19 mouse cellular contexts compared by ENCODE assay signal in the genomic region with DNA sequence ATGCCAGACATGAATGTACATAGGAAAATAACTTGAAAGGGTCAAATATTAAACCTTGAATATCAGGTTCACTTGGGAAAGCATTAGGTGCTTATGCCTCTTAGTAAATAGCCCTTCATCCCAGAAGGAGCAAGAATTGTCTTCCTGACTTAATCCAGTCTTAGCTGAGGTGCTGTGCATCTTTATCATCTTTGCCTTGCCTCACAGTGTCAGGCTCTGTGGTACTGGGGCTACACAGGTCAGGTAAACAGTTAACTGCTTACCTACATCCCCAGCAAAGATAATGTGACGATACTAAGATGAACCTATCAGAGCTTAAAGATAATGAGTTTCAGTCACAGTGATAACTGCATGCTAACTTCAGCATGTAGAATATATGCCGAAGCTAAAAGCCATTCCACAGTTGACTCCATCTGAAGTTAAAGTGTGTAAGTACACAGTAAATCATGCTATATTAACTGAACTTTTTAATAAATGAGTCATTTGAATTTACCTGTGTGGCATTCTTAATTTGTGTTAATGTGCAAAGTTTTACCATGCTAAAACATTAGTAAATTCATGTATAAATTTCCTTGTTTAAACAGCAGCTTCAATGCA.
"Had no signal": no experiment of that assay in that cellular context is flagged by ENCODE, and none has a peak within 500 bp of the region (broad histone marks: within the 10 kb centered on the region; RNA-seq: fewer than 3 reads in every experiment).

No protein-coding gene starts in this region.

- H3K4me3 ChIP-seq: lung, embryonic 15.5 days; megakaryocyte, embryonic 14.5 days; midbrain, embryonic 13.5 days; midbrain, embryonic 15.5 days; neural tube, embryonic 13.5 days; neural tube, embryonic 15.5 days had no signal

- H3K4me2 ChIP-seq: lung, embryonic 15.5 days; midbrain, embryonic 11.5 days; midbrain, embryonic 13.5 days; midbrain, embryonic 15.5 days; neural tube, embryonic 13.5 days; neural tube, embryonic 15.5 days had no signal

- ATAC-seq: lung, postnatal 0 days; midbrain, embryonic 13.5 days; midbrain, embryonic 15.5 days had no signal

- H3K9me3 ChIP-seq: lung, embryonic 15.5 days; megakaryocyte, embryonic 14.5 days; midbrain, embryonic 13.5 days; midbrain, embryonic 15.5 days; neural tube, embryonic 13.5 days; neural tube, embryonic 15.5 days had no signal

- H3K27me3 ChIP-seq: lung, embryonic 15.5 days; megakaryocyte, embryonic 14.5 days; midbrain, embryonic 13.5 days; midbrain, embryonic 15.5 days; neural tube, embryonic 13.5 days; neural tube, embryonic 15.5 days had no signal

- H3K9ac ChIP-seq: lung, embryonic 15.5 days; midbrain, embryonic 13.5 days; midbrain, embryonic 15.5 days; neural tube, embryonic 13.5 days; neural tube, embryonic 15.5 days had no signal

- DNase-seq: lung, adult 2 months; lung, postnatal 14 days; lung, postnatal 36 days; retina, postnatal 1 day; right cerebral cortex, adult 18-20 months; right cerebral cortex, postnatal 4 days; spleen, adult 18-20 months; thymus, adult 18-20 months; thymus, postnatal 14 days; thymus, postnatal 36 days had no signal

- H3K27ac ChIP-seq: lung, embryonic 15.5 days; macrophage; midbrain, embryonic 13.5 days; midbrain, embryonic 15.5 days; neural tube, embryonic 13.5 days; neural tube, embryonic 15.5 days had no signal

- H3K4me1 ChIP-seq: lung, embryonic 15.5 days; midbrain, embryonic 13.5 days; midbrain, embryonic 15.5 days; neural tube, embryonic 13.5 days; neural tube, embryonic 15.5 days had no signal
